Mouse (Mus musculus) midbrain, embryonic 16.5 days (tissue): ENCODE data around the gene Klhdc2. TPM values are rescaled to one million over a fixed set of nuclear protein-coding genes. Genes with fewer than 3 reads are reported as not detected.

Source experiments
- ATAC-seq: fragments of 200-750 bp; cut with Nextera tagmentation; 2 replicates; pipeline ENCODE4 v1.8.0; 2017; ENCODE audit warnings: moderate TSS enrichment
- H3K27ac ChIP-seq: fragments of 300-500 bp; sonication (generic); 2 replicates; pipeline ENCODE4 v1.5.1; 2014; ENCODE audit warnings: mild to moderate bottlenecking, low read length, mixed read lengths
- H3K27me3 ChIP-seq: fragments of 300-500 bp; sonication (generic); 2 replicates; pipeline ENCODE4 v1.6.1; 2014; ENCODE audit warnings: low read depth, low read length, mixed read lengths; ENCODE audit not compliant: control insufficient read depth, insufficient read depth
- H3K36me3 ChIP-seq: fragments of 300-500 bp; sonication (generic); 2 replicates; pipeline ENCODE4 v1.6.1; 2014; ENCODE audit warnings: mild to moderate bottlenecking, low read length, moderate library complexity, mixed read lengths; ENCODE audit not compliant: control insufficient read depth, insufficient read depth
- H3K4me1 ChIP-seq: fragments of 300-500 bp; sonication (generic); 2 replicates; pipeline ENCODE4 v1.6.1; 2014; ENCODE audit warnings: mild to moderate bottlenecking, low read length, mixed read lengths; ENCODE audit not compliant: control insufficient read depth, insufficient read depth
- H3K4me2 ChIP-seq: fragments of 300-500 bp; sonication (generic); 2 replicates; pipeline ENCODE4 v1.6.1; 2014; ENCODE audit warnings: mild to moderate bottlenecking, low read length, mixed read lengths
- H3K4me3 ChIP-seq: fragments of 300-500 bp; sonication (generic); 2 replicates; pipeline ENCODE4 v1.5.1; 2014; ENCODE audit warnings: low read depth, mild to moderate bottlenecking, low read length, moderate library complexity, mixed read lengths
- H3K9ac ChIP-seq: fragments of 300-500 bp; sonication (generic); 2 replicates; pipeline ENCODE4 v1.6.1; 2014; ENCODE audit warnings: low read depth, low read length, mixed read lengths
- H3K9me3 ChIP-seq: fragments of 300-500 bp; sonication (generic); replicated peaks from 2 replicates; pipeline ENCODE4 v1.6.1; 2014; ENCODE audit warnings: mild to moderate bottlenecking, low read length, mixed read lengths; ENCODE audit not compliant: control insufficient read depth, poor library complexity, severe bottlenecking
- WGBS: fragments of 180-500 bp; shearing (Covaris S2); extraction: QIAGEN DNeasy Blood & Tissue Kit; methylation state at CpG from one replicate; pipeline ENCODE4 v1.1.7; 2014; 5-methylcytosine and 5-hydroxymethylcytosine counted together
- polyA plus RNA-seq: library from polyadenylated mRNA; unstranded; fragments of >200 nt; fragmentation: Nextera tagmentation; extraction: Ambion mirVana; gene quantifications from 2 replicates; pipeline ENCODE4 v1.2.1, GENCODE M21; 2015

Gene Klhdc2
- polyA plus RNA-seq = 282 and 300 TPM in 2 replicates

DNA sequence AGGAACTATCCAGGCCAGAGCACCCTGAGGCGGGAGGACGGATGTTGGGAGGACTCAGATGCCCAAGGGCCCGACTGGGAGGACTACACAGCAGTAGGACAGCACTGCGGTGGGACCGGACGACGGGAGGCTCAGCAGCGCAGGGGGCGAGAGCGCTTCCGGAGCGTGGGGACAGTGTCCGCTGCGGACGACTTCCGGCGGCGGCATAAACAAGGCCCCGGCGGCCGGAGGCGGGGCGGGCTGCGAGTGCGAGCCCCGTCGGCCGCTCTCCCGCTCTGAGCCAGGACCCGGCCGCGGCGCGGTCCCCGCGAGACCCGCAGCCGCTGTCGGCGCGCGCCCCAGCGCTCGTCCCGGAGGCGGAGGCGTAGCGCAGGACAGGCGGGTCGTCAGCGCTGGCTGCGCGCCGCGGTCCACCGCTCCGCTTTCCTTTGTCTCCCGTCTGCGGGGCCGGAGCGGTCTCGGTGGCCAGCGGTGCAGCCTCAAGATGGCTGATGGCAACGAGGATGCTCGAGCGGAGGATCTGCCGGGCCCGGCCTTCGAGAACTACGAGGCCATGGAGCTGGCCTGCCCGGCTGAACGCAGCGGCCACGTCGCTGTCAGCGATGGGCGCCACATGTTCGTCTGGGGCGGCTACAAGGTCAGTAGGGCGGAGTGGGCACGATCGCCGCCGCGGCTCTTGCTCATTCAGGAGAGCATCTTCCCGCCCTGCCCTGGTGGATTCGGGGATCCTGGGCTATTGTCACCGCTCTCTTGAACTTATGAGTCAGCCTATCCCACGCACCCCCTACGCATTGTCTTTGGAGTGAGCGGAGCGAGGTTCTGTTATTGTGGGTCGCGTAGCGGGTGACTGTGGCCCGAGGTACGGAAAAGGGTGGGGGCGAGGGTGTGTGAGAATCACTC, at the start of gene Klhdc2:
Klhdc2 (plus strand) TSS at position 171 of the 900 bp plus-strand sequence.
- H3K4me1 ChIP-seq = peaks cover 21% of the 10 kb centered on the region
- H3K9me3 ChIP-seq = no peaks in the 10 kb centered on the region
- peak within 1 kb of the TSS; percentile 86 for H3K4me2 ChIP-seq
- H3K4me3 ChIP-seq = peak within 1 kb of the TSS; percentile 99
- H3K27ac ChIP-seq = peak within 1 kb of the TSS; percentile 96
- ATAC-seq = peak; percentile 98
- no peaks in the 10 kb centered on the region for H3K27me3 ChIP-seq
- WGBS = under 1% methylated on average over 97 of the region's 98 CpGs
- H3K36me3 ChIP-seq = peaks cover 8% of the 10 kb centered on the region
- peak within 1 kb of the TSS; percentile 99 for H3K9ac ChIP-seq

GRCm38 (mm10) chr12:69249766-69250165, 46.7 kb upstream of the Klhdc2 start:
- H3K27ac ChIP-seq = no peak overlapping the region
- WGBS = 93% methylated on average over 4 of the region's 4 CpGs
- ATAC-seq = no peak
- H3K27me3 ChIP-seq = no peaks in the 10 kb centered on the region
- no peak overlapping the region for H3K9ac ChIP-seq
- H3K36me3 ChIP-seq = 0 out of 2 replicates have a peak, but pooled peaks cover 2% of the 10 kb centered on the region
- H3K4me3 ChIP-seq = no peak overlapping the region
- no peaks in the 10 kb centered on the region for H3K9me3 ChIP-seq
- no peak overlapping the region for H3K4me2 ChIP-seq
- H3K4me1 ChIP-seq = no peaks in the 10 kb centered on the region

DNA sequence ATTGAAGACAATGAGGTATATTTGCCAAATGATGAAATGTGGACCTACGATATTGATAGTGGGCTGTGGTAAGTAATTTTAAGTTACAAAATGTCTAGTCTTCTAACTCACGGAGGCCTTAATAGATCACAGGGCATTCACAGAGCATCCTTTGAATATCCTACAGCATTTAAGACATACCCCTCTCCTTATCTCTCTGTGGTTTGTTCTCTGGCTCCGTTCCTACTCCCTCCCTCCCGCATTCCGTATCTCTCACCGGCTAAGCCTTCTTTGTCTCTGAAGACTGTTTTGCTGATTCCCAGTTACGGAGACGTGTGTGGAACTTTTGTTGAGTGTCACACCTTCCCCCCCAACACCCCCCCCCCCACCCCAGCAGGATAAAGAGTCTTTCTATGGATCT, 45.7 kb upstream of the Klhdc2 start:
- Histone ChIP-seq H3K4me2 (no peak overlapping the region), H3K4me1 (no peaks in the 10 kb centered on the region), H3K27me3 (no peaks in the 10 kb centered on the region), H3K27ac (no peak overlapping the region), H3K36me3 (0 out of 2 replicates have a peak, but pooled peaks cover 2% of the 10 kb centered on the region), H3K9me3 (no peaks in the 10 kb centered on the region), H3K4me3 (no peak overlapping the region), H3K9ac (no peak overlapping the region)
- 71% methylated on average over 8 of the region's 8 CpGs for WGBS
- ATAC-seq = no peak

DNA sequence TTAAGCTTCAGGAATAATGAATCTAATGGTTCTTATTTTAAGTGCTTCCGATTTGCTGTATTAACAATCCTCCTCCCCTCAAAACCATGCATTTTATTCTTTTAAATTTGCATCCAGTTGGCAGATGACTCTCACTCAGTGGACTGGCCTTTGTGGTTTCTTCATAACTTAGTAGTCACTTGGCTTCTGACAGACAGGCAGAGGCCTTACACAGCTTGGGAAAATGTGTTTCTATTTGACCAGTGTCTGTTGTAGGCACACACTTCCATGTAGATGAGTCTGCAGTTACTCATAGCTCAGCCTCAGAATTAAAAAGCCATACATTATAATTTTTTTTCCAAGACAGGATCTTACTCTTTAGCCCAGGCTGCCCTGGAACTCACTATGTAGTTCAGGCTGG, 42.7 kb upstream of the Klhdc2 start:
- ATAC-seq = no peak
- Histone ChIP-seq H3K27me3 (no peaks in the 10 kb centered on the region), H3K9ac (no peak overlapping the region), H3K4me3 (no peak overlapping the region), H3K4me2 (no peak overlapping the region), H3K9me3 (no peaks in the 10 kb centered on the region), H3K27ac (no peak overlapping the region), H3K4me1 (no peaks in the 10 kb centered on the region), H3K36me3 (0 out of 2 replicates have a peak, but pooled peaks cover 2% of the 10 kb centered on the region)
- 91% methylated on average over 1 of the region's 1 CpGs for WGBS

GRCm38 (mm10) chr12:69257836-69258235, 38.6 kb upstream of the Klhdc2 start:
- Histone ChIP-seq H3K27me3 (no peaks in the 10 kb centered on the region), H3K36me3 (no peaks in the 10 kb centered on the region), H3K27ac (no peak overlapping the region), H3K9me3 (no peaks in the 10 kb centered on the region), H3K4me3 (no peak overlapping the region), H3K4me1 (no peaks in the 10 kb centered on the region), H3K9ac (no peak overlapping the region), H3K4me2 (no peak overlapping the region)
- WGBS = 88% methylated on average over 11 of the region's 11 CpGs
- no peak for ATAC-seq

GRCm38 (mm10) chr12:69262251-69262650, 34.2 kb upstream of the Klhdc2 start:
- no peak for ATAC-seq
- WGBS = 93% methylated on average over 5 of the region's 5 CpGs
- Histone ChIP-seq H3K4me1 (no peaks in the 10 kb centered on the region), H3K9me3 (no peaks in the 10 kb centered on the region), H3K4me2 (no peak overlapping the region), H3K36me3 (no peaks in the 10 kb centered on the region), H3K4me3 (no peak overlapping the region), H3K27ac (no peak overlapping the region), H3K27me3 (no peaks in the 10 kb centered on the region), H3K9ac (no peak overlapping the region)

GRCm38 (mm10) chr12:69265031-69265430, 31.4 kb upstream of the Klhdc2 start:
- no peak for ATAC-seq
- Histone ChIP-seq H3K9ac (no peak overlapping the region), H3K27me3 (no peaks in the 10 kb centered on the region), H3K9me3 (no peaks in the 10 kb centered on the region), H3K4me3 (no peak overlapping the region), H3K36me3 (no peaks in the 10 kb centered on the region), H3K4me1 (no peaks in the 10 kb centered on the region), H3K4me2 (no peak overlapping the region), H3K27ac (no peak overlapping the region)
- 90% methylated on average over 3 of the region's 3 CpGs for WGBS

GRCm38 (mm10) chr12:69267956-69268632, 28.4 kb upstream of the Klhdc2 start:
- ATAC-seq = peak; percentile 56
- 69% methylated on average over 11 of the region's 11 CpGs for WGBS
- Histone ChIP-seq H3K36me3 (no peaks in the 10 kb centered on the region), H3K4me2 (no peak overlapping the region), H3K4me1 (no peaks in the 10 kb centered on the region), H3K27ac (no peak overlapping the region), H3K4me3 (no peak overlapping the region), H3K9me3 (no peaks in the 10 kb centered on the region), H3K27me3 (no peaks in the 10 kb centered on the region), H3K9ac (no peak overlapping the region)

DNA sequence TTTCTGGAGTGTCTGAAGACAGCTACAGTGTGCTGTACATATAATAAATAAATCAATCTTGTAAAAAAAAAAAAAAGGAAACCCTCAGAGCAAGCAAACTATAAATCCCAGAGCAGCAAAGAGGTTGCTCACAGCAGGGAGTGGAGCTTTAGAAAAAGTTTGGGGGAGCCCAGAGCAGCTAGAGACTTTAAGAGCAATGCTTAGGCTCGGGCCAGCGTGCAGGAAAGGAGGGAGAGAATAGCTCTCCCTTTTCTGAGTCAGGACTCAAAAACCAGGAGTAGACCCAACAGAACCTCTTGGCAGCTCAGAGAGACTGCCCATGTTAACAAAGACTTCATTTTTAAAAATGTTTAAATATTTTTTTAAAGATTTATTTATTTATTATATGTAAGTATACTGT, 27.5 kb upstream of the Klhdc2 start:
- no peak for ATAC-seq
- no peaks in the 10 kb centered on the region for H3K36me3 ChIP-seq
- no peaks in the 10 kb centered on the region for H3K9me3 ChIP-seq
- H3K4me1 ChIP-seq = no peaks in the 10 kb centered on the region
- H3K4me3 ChIP-seq = no peak overlapping the region
- no peak overlapping the region for H3K27ac ChIP-seq
- no peak overlapping the region for H3K9ac ChIP-seq
- H3K27me3 ChIP-seq = no peaks in the 10 kb centered on the region
- WGBS = 70% methylated on average over 2 of the region's 2 CpGs
- H3K4me2 ChIP-seq = no peak overlapping the region
